Mouse (Mus musculus): Measurements from ENCODE around the gene Lamb1. TPM values are rescaled to one million over a fixed set of nuclear protein-coding genes. Genes with fewer than 3 reads are reported as not detected.
A peak's percentile ranks its signal among the peaks of the same experiment; 100 is the strongest.

The Lamb1 gene
- polyA plus RNA-seq, 1 experiment: 38.9 TPM

- DNase-seq (ENCODE audit: low read depth): no peak
These were observed 49.3 kb downstream of the Lamb1 start for GRCm38 (mm10) chr12:31314310-31314709.

DNA sequence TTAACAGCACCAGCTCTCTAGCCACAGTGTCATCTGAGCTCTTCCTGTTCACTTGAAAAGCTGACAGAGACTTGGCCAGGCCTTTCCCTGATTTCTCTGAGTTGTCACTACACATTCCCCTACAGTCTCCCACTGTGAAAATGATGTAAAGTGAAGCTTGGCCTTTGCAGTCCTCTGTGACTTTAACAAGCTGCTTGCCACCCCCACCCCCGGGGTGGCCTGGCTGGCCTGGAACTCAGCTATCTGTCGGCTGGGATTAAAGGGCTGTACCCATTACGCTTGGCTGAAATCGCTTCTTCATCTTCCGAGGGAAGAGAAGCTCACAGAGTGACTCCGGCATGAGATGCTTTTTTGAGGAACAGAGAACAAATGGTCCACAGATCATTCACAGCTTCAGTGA is 50.9 kb downstream of the Lamb1 start:
- no peak for DNase-seq (ENCODE audit: low read depth)

DNA sequence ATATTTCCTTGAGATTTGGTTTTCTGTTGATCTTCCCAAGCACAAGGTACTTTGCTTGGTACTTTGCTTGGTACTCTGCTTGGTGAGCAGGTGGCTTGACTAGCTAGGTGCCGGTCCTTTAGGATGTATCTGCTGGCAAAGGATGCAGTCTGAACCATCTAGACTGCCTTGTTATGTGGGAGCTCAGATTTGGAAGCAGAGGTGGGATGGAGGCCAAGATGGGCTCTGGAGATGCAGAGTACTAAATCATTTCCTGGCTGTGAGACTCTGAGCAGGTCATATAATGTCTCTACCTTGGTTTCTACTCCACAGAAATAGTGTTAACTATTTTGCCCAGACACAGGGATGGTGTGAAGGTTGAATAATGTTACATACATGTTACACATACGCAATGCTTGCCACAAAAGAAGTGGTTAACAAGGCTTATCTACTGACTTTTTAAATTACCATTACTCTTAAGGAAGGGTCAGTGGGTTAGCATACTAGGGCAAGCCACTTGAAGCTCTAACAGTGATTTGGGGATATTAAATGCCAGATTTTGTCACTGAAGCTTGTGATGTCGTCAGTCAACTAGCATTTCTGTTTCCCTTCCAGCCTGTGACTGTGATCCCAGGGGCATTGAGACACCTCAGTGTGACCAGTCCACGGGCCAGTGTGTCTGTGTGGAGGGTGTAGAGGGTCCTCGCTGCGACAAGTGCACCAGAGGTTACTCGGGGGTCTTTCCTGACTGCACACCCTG is 52.8 kb downstream of the Lamb1 start:
- no peak for DNase-seq (ENCODE audit: low read depth)

DNA sequence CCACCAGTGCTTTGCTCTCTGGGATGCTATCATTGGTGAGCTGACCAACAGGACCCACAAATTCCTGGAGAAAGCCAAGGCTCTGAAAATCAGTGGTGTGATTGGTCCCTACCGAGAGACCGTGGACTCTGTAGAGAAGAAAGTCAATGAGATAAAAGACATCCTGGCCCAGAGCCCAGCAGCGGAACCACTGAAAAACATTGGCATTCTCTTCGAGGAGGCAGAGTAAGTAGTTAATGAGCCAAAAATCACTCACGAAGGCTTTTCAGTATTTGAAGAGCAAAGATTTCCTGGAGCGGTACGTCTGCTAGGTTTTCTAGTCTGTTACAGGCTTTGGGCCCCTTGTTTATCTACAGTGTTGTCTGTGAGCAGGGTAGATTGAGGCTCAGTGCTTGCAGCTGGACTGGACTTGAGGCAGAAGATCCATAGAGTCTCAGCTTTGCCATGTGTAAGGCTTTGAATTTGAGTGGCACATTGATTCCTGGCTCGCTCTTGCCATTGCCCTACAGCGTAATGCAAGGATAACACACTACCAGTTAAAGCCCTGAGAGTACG is 53.5 kb downstream of the Lamb1 start:
- DNase-seq (ENCODE audit: low read depth): no peak

- DNase-seq (ENCODE audit: low read depth): no peak
These were observed 55.8 kb downstream of the Lamb1 start for GRCm38 (mm10) chr12:31320817-31321216.

- DNase-seq (ENCODE audit: low read depth): no peak
These were observed 56.5 kb downstream of the Lamb1 start for GRCm38 (mm10) chr12:31321532-31321931.

DNA sequence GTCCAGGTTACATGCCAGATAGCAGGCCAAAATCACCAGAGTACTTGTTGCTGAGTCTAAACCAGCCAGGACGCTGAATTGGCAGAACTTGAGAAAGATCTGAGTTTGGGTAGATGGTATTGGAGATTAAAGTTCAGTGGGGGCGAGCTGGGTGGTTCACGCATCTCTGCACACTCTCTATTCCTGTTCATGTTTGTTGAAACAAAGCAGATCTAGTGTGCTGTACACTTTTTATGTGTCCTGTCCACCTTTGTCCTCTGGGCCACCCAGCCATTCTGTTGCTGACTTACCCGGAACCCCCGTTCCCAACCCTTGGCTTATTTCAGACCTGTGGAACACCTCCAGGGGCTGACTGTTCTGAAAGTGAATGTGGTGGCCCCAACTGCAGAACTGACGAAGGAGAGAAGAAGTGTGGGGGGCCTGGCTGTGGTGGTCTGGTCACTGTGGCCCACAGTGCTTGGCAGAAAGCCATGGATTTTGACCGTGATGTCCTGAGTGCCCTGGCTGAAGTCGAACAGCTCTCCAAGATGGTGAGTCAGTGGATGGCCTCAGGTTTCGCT is 58.2 kb downstream of the Lamb1 start:
- no peak for DNase-seq (ENCODE audit: low read depth)

GRCm38 (mm10) chr12:31327139-31327538 is 62.1 kb downstream of the Lamb1 start:
- DNase-seq (ENCODE audit: low read depth): no peak

DNA sequence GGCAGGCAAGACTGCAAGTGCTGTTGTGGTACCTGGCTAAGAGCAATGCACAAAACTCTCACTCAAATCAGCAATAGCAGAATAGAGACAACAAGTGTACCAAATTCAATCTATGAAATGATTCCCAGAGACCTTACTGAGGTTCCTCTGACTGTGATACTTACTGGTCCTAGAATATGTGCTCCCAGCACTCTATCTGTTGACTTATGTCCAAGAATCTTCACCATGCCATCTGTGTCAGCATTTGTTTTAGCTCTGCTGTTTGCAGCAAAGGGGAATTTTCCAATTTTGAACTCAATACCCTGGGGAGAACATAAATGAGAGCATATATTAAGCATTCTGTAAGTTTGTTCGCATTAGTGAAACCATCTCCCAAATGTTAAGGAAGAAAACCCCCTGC is 68.2 kb downstream of the Lamb1 start:
- DNase-seq (ENCODE audit: low read depth): no peak

GRCm38 (mm10) chr12:31350191-31350943 is 85.3 kb downstream of the Lamb1 start:
- peak; percentile 30 for DNase-seq (ENCODE audit: low read depth)

GRCm38 (mm10) chr12:31350944-31351928 is 86.2 kb downstream of the Lamb1 start, which contains the start of gene Dld:
Dld (minus strand) TSS chr12:31351453.
- DNase-seq (ENCODE audit: low read depth): peak; percentile 62

GRCm38 (mm10) chr12:31366428-31366827 is 101.4 kb downstream of the Lamb1 start:
- DNase-seq (ENCODE audit: low read depth): no peak

DNA sequence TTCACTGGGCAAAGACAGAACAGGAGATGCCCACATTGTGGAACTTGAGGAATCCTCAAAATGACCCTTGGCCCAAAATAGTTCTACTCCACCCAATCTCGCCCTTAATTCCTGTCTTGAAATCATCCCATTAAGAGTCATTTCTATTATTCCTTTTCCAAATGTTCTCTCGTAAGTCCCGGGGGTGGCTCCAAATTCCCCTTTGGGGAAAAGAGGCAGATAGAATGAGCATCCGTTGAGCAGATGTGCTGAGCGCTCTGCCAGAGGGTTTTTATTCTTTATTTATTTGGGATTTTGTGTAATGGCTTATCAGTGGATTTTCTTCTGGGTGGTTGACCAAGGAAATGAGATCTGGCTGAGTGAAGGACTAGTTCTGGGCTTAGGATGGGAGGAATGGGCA is 102.7 kb downstream of the Lamb1 start:
- DNase-seq (ENCODE audit: low read depth): no peak

DNA sequence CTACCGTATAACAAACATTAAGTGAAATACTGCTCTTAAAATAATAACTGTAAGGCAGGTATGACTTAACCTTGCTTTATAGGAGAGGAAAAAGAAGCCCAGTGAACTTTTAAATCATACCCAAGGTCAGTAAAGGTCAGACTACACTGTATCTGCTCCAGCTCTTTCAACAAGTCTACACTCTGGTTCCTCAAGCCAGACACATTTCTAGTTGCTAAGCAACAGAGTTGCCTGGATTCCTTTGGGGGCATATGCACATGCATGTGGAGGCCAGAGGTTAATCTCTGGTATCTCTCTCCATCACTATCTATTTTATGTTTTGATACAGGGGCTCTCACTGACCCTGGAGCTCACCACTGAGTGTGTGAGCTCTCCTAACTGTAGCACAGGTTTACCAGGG is 104.1 kb downstream of the Lamb1 start:
- no peak for DNase-seq (ENCODE audit: low read depth)

- DNase-seq (ENCODE audit: low read depth): no peak
These were observed 104.6 kb downstream of the Lamb1 start for GRCm38 (mm10) chr12:31369656-31370055.

GRCm38 (mm10) chr12:31374603-31375282 is 109.7 kb downstream of the Lamb1 start:
- DNase-seq (ENCODE audit: low read depth): no peak

DNA sequence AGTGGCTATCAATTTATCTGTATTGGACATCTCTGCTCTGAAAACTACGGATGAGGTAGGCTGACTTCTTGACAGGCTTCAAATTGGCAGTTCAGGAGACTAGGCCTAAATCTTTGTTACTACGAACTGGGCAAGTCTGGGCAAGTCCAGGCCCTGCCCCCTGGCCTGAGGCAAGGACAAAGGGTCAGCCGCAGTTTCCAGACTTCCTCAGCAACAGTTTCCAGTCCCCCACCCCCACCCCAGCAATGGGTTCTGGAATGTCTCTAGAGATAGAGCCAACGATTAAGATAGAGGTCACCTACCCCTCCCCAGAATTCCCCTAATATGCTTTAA is 110.2 kb downstream of the Lamb1 start:
- no peak for DNase-seq (ENCODE audit: low read depth)

DNA sequence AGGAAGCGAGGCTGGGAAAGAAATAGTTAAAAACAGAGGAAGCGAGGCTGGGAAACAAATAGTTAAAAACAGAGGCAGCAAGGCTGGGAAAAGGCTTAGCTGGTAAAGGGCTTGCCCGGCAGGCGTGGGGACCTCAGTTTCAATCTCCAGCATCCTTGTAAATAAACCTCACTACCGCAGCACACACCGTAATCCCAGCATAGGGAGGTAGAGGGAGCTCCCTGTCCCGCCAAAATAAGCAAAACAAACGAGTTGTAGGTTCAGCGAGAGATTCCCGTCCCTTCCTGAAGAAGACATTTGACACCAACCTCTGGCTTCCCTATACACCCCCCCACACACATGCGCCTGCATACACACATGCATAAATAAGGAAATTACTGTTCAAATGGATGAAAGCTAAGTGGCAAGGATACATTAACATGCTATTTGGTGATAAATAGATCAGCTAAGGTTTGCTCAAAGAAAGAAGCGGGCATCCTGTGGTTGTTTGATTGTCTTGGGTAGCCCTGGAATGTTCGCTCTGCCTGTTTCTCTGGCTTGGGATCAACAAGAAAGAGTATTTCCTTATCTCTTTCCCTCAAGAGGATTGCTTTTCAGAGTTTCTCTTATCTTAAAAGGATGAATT is 111.4 kb downstream of the Lamb1 start:
- no peak for DNase-seq (ENCODE audit: low read depth)

DNA sequence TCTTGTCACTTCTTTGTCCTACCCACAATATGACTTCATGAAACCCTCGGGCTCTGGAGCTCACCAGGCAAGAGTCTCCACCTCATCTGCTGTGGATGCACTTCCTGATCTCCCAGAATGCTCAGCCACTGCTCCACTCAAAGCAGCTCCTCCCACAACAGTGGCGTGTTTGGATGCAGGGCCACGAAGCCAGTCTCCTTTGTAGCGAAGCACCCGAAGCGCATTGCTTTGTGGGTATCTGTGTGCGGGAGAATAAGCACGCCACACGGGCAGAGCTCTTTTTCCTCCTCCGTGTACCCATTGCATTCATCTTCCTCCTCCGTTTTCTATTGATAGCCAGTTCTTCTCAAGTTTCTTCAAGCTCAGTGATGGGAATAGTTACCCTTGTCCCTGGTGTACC is 112.2 kb downstream of the Lamb1 start:
- DNase-seq (ENCODE audit: low read depth): no peak

All from gonadal fat pad, adult 2 months (tissue).